Comparison of ENCODE assay signal across 9 mouse cellular contexts in the genomic region with DNA sequence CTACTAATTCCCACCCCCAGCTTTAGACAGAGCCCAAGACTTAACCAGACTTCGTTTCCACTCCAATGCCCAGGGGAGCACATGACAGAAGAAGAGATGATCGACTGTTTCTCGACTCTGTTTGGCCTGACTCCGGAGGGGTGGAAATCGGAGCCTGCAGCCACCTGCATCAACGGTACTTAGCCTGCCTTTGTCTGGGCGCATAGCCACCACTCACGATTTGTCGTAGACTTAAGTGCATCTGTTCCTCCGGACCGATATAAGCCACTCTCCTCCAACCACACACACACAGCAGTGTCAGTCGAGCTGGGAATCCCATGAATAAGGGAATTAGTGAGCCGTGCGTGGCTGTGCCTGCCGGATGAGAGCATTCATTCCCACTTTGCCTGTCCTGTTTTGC. TPM values are rescaled to one million over a fixed set of nuclear protein-coding genes. Genes with fewer than 3 reads are reported as not detected.
DNase-seq lines count a peak whose midpoint lies in the region; ATAC-seq and TF ChIP-seq lines count a peak whose summit lies in the region.
"Had no signal": no experiment of that assay in that cellular context is flagged by ENCODE, and none has a peak within 500 bp of the region (broad histone marks: within the 10 kb centered on the region; RNA-seq: fewer than 3 reads in every experiment).

No protein-coding gene starts in this region.

- intact Hi-C loops in gastrocnemius, adult 2 months (cut with DNase I) = no loop called here

- peak overlapping the region; percentile 31 for H3K4me2 ChIP-seq in forebrain, embryonic 15.5 days (replicated peaks)
- H3K4me2 ChIP-seq in midbrain, embryonic 12.5 days (replicated peaks) = peak overlapping the region; percentile 39

- H3K4me1 ChIP-seq in forebrain, embryonic 15.5 days = peaks cover 15% of the 10 kb centered on the region
- H3K4me1 ChIP-seq in midbrain, embryonic 12.5 days = peaks cover 17% of the 10 kb centered on the region

- no peaks in the 10 kb centered on the region for H3K27me3 ChIP-seq in forebrain, embryonic 15.5 days
- peaks cover 3% of the 10 kb centered on the region; the same call in 1 of the 2 replicates for H3K27me3 ChIP-seq in midbrain, embryonic 12.5 days

- H3K36me3 ChIP-seq in forebrain, embryonic 15.5 days = no peaks in the 10 kb centered on the region
- H3K36me3 ChIP-seq in midbrain, embryonic 12.5 days = no peaks in the 10 kb centered on the region

- 6% methylated on average over 15 of the region's 15 CpGs for WGBS in forebrain, embryonic 15.5 days
- 8% methylated on average over 15 of the region's 15 CpGs for WGBS in midbrain, embryonic 12.5 days

- H3K9ac ChIP-seq in forebrain, embryonic 15.5 days (replicated peaks) = peak overlapping the region; percentile 19; the same call in 1 of the 2 replicates
- no peak overlapping the region; the same call in 1 of the 2 replicates for H3K9ac ChIP-seq in midbrain, embryonic 12.5 days (replicated peaks)

- DNase-seq in gastrocnemius, adult 2 months = peak; percentile 71
- no peak for DNase-seq in gastrocnemius, postnatal 25 days
- DNase-seq in R1 (ENCODE audit: low read depth, low spot score) = peak; percentile 25
- DNase-seq in urinary bladder, adult 2 months (ENCODE audit: low spot score) = no peak
- no peak for DNase-seq in thymus, postnatal 36 days
- no peak for DNase-seq in kidney, adult 9 months
- DNase-seq: thymus, adult 2 months had no signal

- H3K4me3 ChIP-seq in gastrocnemius, adult 2 months = peak overlapping the region; percentile 5; the same call in 1 of the 2 replicates
- H3K4me3 ChIP-seq in forebrain, embryonic 15.5 days = no peak overlapping the region
- H3K4me3 ChIP-seq in midbrain, embryonic 12.5 days = no peak overlapping the region

- no peaks in the 10 kb centered on the region for H3K9me3 ChIP-seq in forebrain, embryonic 15.5 days
- no peaks in the 10 kb centered on the region for H3K9me3 ChIP-seq in midbrain, embryonic 12.5 days

- H3K27ac ChIP-seq in gastrocnemius, adult 2 months = no peak overlapping the region
- H3K27ac ChIP-seq in forebrain, embryonic 15.5 days (replicated peaks) = peak overlapping the region; percentile 27
- 0 out of 2 replicates have a peak overlapping the region, but pooled peaks have one; percentile 7 for H3K27ac ChIP-seq in midbrain, embryonic 12.5 days (replicated peaks)

- ATAC-seq in forebrain, embryonic 15.5 days (replicated peaks) = no peak
- no peak for ATAC-seq in midbrain, embryonic 12.5 days (ENCODE audit: low FRiP score, low read depth)

- TF ChIP-seq CTCF in gastrocnemius, adult 2 months (IDR thresholded peaks at IDR 0.05) = no peak

RNA-seq across cellular contexts. Expression of a gene that starts 19.4 kb away (rescaled TPM):
- total RNA-seq in gastrocnemius, adult 2 months (2021) = 10 to 100 TPM in 1 of 2 experiments, 1 to 10 TPM in 1; 4.9 to 10.7 TPM
- 1 to 10 TPM; 8.4 to 8.6 TPM for total RNA-seq in gastrocnemius, postnatal 25 days (2021)
- 80.6 and 89.3 TPM in 2 replicates for polyA plus RNA-seq in forebrain, embryonic 15.5 days (2015; fragmentation: Nextera tagmentation; extraction: Ambion mirVana)
- polyA plus RNA-seq in midbrain, embryonic 12.5 days (2016; fragmentation: Nextera tagmentation; extraction: Ambion mirVana) = 56.7 and 59.8 TPM in 2 replicates
- polyA plus RNA-seq in urinary bladder, adult 2 months (2012; rRNA removed) = 10.5 and 14.8 TPM in 2 replicates

Comparison
In these comparisons a context has a peak if more than half of its experiments do, and no peak if none do; other contexts are left out.
1. DNase-seq: peak in gastrocnemius, adult 2 months (single experiment) and R1 (single experiment); none in gastrocnemius, postnatal 25 days (single experiment), urinary bladder, adult 2 months (single experiment), thymus, postnatal 36 days (0 of 2) and kidney, adult 9 months (single experiment).